Mouse (Mus musculus) neural tube, embryonic 11.5 days (tissue): ENCODE results near the gene Ndrg3. TPM values are rescaled to one million over a fixed set of nuclear protein-coding genes. Genes with fewer than 3 reads are reported as not detected.
"Not testable (repeated sequence)": the region's sequence is repeated elsewhere in the genome, so short reads cannot be mapped to it uniquely, and the experiment has no call there.

ENCODE experiments used
- ATAC-seq: fragments of 200-750 bp; cut with Nextera tagmentation; 2 replicates; pipeline ENCODE4 v1.8.0; 2017; ENCODE audit warnings: moderate number of reproducible peaks, mild to moderate bottlenecking, moderate TSS enrichment, moderate library complexity; ENCODE audit not compliant: insufficient read depth, low FRiP score, low TSS enrichment
- DNase-seq: peaks from one replicate; pipeline ENCODE4 v3.0.0-alpha.2; 2015; ENCODE audit warnings: low spot score
- H3K27ac ChIP-seq: fragments of 300-500 bp; sonication (generic); 2 replicates; pipeline ENCODE4 v1.5.1; 2014; ENCODE audit warnings: low read depth, mild to moderate bottlenecking, low read length
- H3K27me3 ChIP-seq: fragments of 300-500 bp; sonication (generic); 2 replicates; pipeline ENCODE4 v1.6.1; 2014; ENCODE audit warnings: mild to moderate bottlenecking, low read length, mixed read lengths; ENCODE audit not compliant: control insufficient read depth, insufficient read depth
- H3K36me3 ChIP-seq: fragments of 300-500 bp; sonication (generic); 2 replicates; pipeline ENCODE4 v1.6.1; 2014; ENCODE audit warnings: mild to moderate bottlenecking, low read length, moderate library complexity, mixed read lengths; ENCODE audit not compliant: control insufficient read depth, insufficient read depth
- H3K4me1 ChIP-seq: fragments of 300-500 bp; sonication (generic); 2 replicates; pipeline ENCODE4 v1.6.1; 2014; ENCODE audit warnings: low read length, mixed read lengths; ENCODE audit not compliant: control insufficient read depth, insufficient read depth
- H3K4me2 ChIP-seq: fragments of 300-500 bp; sonication (generic); 2 replicates; pipeline ENCODE4 v1.6.1; 2014; ENCODE audit warnings: low read depth, mild to moderate bottlenecking, moderate library complexity
- H3K4me3 ChIP-seq: fragments of 300-500 bp; sonication (generic); 2 replicates; pipeline ENCODE4 v1.5.1; 2014; ENCODE audit warnings: low read depth, low read length
- H3K9ac ChIP-seq: fragments of 300-500 bp; sonication (generic); 2 replicates; pipeline ENCODE4 v1.6.1; 2014; ENCODE audit warnings: mild to moderate bottlenecking, low read length
- H3K9me3 ChIP-seq: fragments of 300-500 bp; sonication (generic); 2 replicates; pipeline ENCODE4 v1.6.1; 2016; ENCODE audit warnings: low read length; ENCODE audit not compliant: control insufficient read depth
- WGBS: fragments of 180-500 bp; shearing (Covaris S2); extraction: QIAGEN DNeasy Blood & Tissue Kit; methylation state at CpG from one replicate; pipeline ENCODE4 v1.1.7; 2014; 5-methylcytosine and 5-hydroxymethylcytosine counted together
- polyA plus RNA-seq: library from polyadenylated mRNA; unstranded; fragments of >200 nt; fragmentation: Nextera tagmentation; extraction: Ambion mirVana; gene quantifications from 2 replicates; pipeline ENCODE4 v1.2.1, GENCODE M21; 2014

The Ndrg3 gene
- polyA plus RNA-seq, 1 experiment from 2014 or later = 58.9 TPM

DNA sequence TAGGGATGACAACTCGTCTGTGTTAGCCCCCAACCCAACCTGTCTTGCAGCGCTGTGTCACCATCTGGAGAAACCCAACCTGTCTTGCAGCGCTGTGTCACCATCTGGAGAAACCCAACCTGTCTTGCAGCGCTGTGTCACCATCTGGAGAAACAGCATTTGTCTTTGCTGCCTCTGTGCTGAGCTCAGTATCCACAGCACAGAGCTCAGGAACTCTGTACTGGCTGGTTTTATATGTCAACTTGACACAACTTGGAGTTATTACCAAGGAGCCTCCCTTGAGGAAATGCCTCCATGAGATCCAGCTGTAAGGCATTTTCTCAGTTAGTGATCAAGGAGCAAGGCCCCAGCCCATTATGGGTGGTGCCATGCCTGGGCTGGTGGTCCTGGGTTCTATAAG is 66.8 kb downstream of the Ndrg3 start:
- DNase-seq, ATAC-seq, H3K36me3 ChIP-seq, H3K9me3 ChIP-seq, H3K4me3 ChIP-seq, H3K9ac ChIP-seq, H3K27ac ChIP-seq, H3K27me3 ChIP-seq, H3K4me2 ChIP-seq, H3K4me1 ChIP-seq: not testable (repeated sequence)
- WGBS = 87% methylated on average over 4 of the region's 4 CpGs

DNA sequence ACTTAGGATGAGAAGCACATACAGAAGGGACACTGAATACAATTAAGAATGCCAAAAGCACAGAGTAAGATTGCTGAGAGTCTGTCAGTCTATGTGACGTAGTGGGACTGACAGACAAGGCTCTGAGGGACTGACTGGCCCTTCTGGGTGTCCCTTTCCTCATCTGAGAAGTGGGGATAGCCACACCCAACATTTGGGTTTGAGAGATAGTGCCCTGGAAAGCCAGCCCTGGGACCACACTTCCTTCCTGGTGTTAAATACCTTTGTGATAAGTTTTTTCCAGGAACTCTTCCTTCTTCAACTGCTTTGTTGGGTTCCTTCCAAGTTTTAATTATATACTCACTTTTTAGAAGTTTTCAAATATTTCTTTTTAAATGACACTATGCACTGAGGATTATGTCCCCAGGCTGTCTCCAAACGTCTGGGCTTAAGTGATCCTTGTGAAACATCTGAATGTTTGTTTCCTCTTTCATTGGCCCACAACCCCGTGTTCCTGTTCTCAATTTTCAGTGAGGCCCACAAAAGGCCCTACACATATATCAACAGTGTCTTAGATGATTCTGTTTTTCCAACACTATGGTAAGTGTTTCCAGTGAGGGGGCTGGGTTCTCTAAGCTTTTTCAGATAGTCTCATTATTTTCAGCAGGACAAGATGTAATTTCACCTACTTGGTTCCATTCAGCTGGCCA is 67.5 kb downstream of the Ndrg3 start:
- Histone ChIP-seq H3K4me2 (no peak overlapping the region), H3K27ac (no peak overlapping the region), H3K9ac (no peak overlapping the region), H3K9me3 (no peaks in the 10 kb centered on the region), H3K36me3 (no peaks in the 10 kb centered on the region), H3K4me3 (no peak overlapping the region), H3K27me3 (no peaks in the 10 kb centered on the region), H3K4me1 (no peaks in the 10 kb centered on the region)
- WGBS = 65% methylated on average over 3 of the region's 3 CpGs
- ATAC-seq (no peak), DNase-seq (no peak)

DNA sequence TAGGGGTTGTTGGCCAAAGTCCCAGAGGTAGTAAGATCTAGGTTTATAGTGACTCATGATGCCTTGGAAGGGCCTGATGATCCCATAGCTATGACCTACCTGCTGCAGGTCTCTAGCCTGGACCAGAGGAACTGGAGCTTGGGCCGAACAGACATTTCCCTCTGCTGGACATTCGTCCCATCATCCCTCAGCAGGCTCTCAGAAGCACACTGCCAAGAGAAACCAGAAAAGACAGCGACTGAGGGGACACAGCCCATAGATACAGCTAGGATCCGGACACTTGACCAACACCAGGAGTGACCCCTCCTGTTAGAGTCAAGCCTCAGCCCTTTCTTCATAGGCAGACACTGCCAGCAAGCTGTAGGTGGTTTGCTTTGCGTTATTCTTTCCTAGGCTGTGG is 68.8 kb downstream of the Ndrg3 start:
- no peaks in the 10 kb centered on the region for H3K36me3 ChIP-seq
- ATAC-seq (no peak), DNase-seq (no peak)
- no peak overlapping the region for H3K4me3 ChIP-seq
- 83% methylated on average over 5 of the region's 5 CpGs for WGBS
- no peak overlapping the region for H3K4me2 ChIP-seq
- no peak overlapping the region for H3K27ac ChIP-seq
- no peaks in the 10 kb centered on the region for H3K9me3 ChIP-seq
- H3K4me1 ChIP-seq = no peaks in the 10 kb centered on the region
- no peaks in the 10 kb centered on the region for H3K27me3 ChIP-seq
- no peak overlapping the region for H3K9ac ChIP-seq

DNA sequence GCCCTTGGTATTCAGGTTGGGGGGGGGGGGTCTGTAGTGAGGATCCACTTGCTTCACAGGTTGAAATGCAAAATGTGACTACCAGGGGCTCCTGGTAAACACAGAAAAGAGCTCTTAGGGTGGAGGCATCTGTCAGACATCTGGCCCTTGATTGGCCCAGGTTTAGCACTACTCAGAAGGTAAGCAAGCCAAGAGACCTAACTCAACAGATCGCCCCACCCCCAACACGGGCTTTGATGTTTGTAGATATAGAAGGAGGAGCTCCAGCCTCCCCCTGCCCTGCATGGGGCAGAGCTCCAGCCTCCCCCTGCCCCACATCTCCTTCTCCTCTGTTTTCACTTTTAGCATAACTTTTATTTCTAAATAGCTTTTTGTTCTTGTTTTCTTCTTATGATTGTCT is 72.1 kb downstream of the Ndrg3 start:
- Histone ChIP-seq H3K4me2 (no peak overlapping the region), H3K36me3 (no peaks in the 10 kb centered on the region), H3K9ac (no peak overlapping the region), H3K27ac (no peak overlapping the region), H3K9me3 (no peaks in the 10 kb centered on the region), H3K27me3 (no peaks in the 10 kb centered on the region), H3K4me1 (no peaks in the 10 kb centered on the region), H3K4me3 (no peak overlapping the region)
- WGBS = 61% methylated on average over 2 of the region's 2 CpGs
- DNase-seq = no peak
- no peak for ATAC-seq

DNA sequence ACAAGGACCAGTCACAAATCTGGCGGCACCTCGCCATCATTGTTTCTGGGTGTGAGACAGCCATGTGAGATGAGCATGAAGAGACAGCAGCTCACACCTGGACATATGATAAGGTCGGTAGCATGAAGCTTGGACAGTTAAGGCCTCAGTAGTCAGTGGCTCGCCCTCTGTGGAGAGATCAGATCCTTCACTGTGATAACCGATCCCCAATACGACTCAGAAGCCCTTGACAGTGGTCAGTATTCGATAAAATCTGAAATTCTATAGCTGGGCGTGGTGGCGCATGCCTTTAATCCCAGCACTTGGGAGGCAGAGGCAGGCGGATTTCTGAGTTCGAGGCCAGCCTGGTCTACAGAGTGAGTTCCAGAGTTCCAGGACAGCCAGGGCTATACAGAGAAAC is 72.7 kb downstream of the Ndrg3 start:
- H3K9ac ChIP-seq, H3K27ac ChIP-seq, H3K36me3 ChIP-seq, H3K4me2 ChIP-seq, H3K4me3 ChIP-seq, ATAC-seq, H3K4me1 ChIP-seq, DNase-seq, H3K27me3 ChIP-seq, H3K9me3 ChIP-seq: not testable (repeated sequence)
- WGBS = 89% methylated on average over 11 of the region's 11 CpGs

DNA sequence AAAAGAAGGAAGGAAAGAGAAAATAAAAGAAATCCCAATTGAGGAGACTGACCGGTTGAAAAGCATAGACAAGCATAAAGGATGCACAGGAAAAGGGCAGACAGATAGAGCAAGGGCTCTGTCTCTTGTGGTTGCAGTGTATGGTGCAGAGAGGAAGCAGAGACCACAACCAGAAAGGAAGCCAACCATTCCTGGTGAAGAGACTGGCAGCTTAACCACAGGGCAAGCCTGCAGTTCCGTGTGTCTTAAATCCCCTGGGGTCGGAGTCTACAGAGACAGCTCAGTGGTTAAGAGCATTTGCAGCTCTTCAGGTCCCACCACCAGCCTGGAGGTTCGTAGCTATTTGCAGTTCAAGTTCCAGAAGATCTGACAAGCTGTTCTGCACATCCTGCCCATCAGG is 73.3 kb downstream of the Ndrg3 start:
- Histone ChIP-seq H3K36me3 (no peaks in the 10 kb centered on the region), H3K27ac (no peak overlapping the region), H3K4me1 (no peaks in the 10 kb centered on the region), H3K27me3 (no peaks in the 10 kb centered on the region), H3K9me3 (no peaks in the 10 kb centered on the region), H3K9ac (no peak overlapping the region), H3K4me2 (no peak overlapping the region), H3K4me3 (no peak overlapping the region)
- WGBS = 67% methylated on average over 4 of the region's 4 CpGs
- no peak for DNase-seq
- ATAC-seq = no peak

DNA sequence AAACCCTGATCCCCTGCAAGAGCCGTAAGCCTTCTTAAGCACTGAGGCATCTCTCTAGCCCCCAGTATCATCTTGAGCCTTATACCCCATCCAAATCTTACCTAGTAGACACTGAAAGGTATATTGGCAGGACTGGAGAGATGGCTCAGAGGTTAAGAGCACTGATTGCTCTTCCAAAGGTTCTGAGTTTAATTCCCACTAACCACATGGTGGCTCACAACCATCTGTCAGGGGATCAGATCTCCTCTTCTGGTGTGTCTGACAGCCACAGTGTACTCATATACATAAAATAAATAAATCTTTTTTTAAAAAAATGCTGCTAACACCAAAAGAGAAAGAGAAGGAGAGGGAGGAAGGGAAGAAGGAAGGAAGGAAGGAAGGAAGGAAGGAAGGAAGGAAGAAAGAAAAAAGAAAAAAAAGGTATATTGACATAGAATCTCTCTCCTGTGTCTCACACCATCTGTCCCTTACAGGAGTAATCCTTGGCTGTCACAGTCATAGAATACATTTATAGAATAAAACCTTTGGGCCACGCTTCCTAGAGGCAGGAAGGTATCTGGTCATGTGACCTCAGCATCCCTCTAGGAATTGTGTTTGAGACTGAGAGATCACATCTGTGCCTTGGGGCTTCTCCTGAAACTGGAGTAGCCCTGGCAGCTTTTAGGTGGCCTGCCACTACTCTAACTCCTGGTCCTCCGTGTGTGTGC is 75.3 kb downstream of the Ndrg3 start:
- Histone ChIP-seq H3K9me3 (no peaks in the 10 kb centered on the region), H3K4me2 (no peak overlapping the region), H3K36me3 (no peaks in the 10 kb centered on the region), H3K27ac (no peak overlapping the region), H3K4me1 (no peaks in the 10 kb centered on the region), H3K9ac (no peak overlapping the region), H3K27me3 (no peaks in the 10 kb centered on the region), H3K4me3 (no peak overlapping the region)
- no peak for DNase-seq
- WGBS = 89% methylated on average over 3 of the region's 3 CpGs
- no peak for ATAC-seq

DNA sequence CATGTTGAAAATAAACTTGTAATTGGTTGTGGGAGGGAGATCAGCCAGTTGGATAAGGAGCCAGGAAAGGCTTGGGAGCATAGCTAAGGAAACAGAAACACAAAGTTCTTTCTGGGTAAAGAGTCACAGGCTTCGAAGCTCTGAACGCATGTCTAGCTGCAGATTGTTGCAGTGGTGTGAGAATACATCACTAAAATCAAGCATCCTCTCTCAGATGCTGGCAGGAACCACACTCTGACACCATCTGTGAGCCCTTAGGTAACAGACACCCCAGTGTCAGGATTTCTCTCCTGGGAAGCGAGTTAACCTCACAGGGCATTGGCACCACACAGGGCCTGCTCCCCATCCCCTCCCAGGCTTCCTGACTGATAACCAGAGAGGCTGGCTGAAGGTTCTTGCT is 76.3 kb downstream of the Ndrg3 start:
- Histone ChIP-seq H3K36me3 (no peaks in the 10 kb centered on the region), H3K27ac (no peak overlapping the region), H3K4me1 (no peaks in the 10 kb centered on the region), H3K4me3 (no peak overlapping the region), H3K4me2 (no peak overlapping the region), H3K27me3 (no peaks in the 10 kb centered on the region), H3K9ac (no peak overlapping the region), H3K9me3 (no peaks in the 10 kb centered on the region)
- WGBS = 77% methylated on average over 3 of the region's 3 CpGs
- ATAC-seq (no peak), DNase-seq (no peak)

DNA sequence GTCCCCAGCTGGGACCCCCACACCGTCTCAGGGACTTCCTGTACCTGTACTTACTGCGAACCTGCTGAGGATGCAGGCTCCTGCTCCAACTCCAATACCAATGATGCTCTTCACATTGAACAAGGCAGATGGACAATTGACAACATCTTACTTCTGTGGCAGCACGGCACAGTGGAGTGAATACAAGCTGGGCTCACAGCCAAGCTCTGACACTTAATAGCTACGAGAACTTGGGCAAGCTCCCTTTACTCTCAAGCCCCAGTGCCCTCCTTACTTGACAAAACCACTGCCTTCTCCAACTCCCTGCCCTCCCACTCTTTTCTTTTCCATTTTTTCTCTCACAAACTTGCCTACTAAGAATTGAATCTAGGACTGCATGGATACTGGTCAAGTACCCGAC is 78.7 kb downstream of the Ndrg3 start:
- Histone ChIP-seq H3K4me2 (no peak overlapping the region), H3K27me3 (no peaks in the 10 kb centered on the region), H3K9ac (no peak overlapping the region), H3K36me3 (no peaks in the 10 kb centered on the region), H3K4me1 (no peaks in the 10 kb centered on the region), H3K27ac (no peak overlapping the region), H3K4me3 (no peak overlapping the region), H3K9me3 (no peaks in the 10 kb centered on the region)
- WGBS = 85% methylated on average over 5 of the region's 5 CpGs
- DNase-seq (no peak), ATAC-seq (no peak)
